Mouse (Mus musculus) CH12.LX (cell line): ENCODE results near the gene Nlrc5. TPM values are rescaled to one million over a fixed set of nuclear protein-coding genes. Genes with fewer than 3 reads are reported as not detected.

ENCODE experiments used
- DNase-seq: peaks from one replicate; pipeline ENCODE4 v3.0.0-alpha.2; 2013; ENCODE audit errors: extremely low read depth
- H3K27ac ChIP-seq: 2 replicates; pipeline ENCODE4 v1.5.1; 2012; ENCODE audit warnings: low read depth, mild to moderate bottlenecking, control low read depth, moderate library complexity; ENCODE audit not compliant: insufficient read depth
- H3K27me3 ChIP-seq: replicated peaks from 2 replicates; pipeline ENCODE3; 2012; ENCODE audit warnings: inconsistent platforms
- H3K36me3 ChIP-seq, 2 experiments: replicated peaks in 1 of 2; 2 replicates each; pipeline versions ENCODE3 to v1.6.1; 2012; ENCODE audit warnings: inconsistent platforms in 1 of 2, low read length in 1 of 2, mild to moderate bottlenecking in 1 of 2, mixed read lengths in 1 of 2, moderate library complexity in 1 of 2; ENCODE audit not compliant: control insufficient read depth in 1 of 2, insufficient read depth in 1 of 2
- H3K4me1 ChIP-seq, 2 experiments: 2 replicates each; pipeline ENCODE4 v1.6.1; 2012; ENCODE audit warnings: inconsistent platforms in 1 of 2, moderate library complexity in 1 of 2; ENCODE audit not compliant: insufficient read depth in 2 of 2, control insufficient read depth in 1 of 2
- H3K4me2 ChIP-seq: 2 replicates; pipeline ENCODE4 v1.6.1; 2012; ENCODE audit warnings: low read depth, mild to moderate bottlenecking, control low read depth; ENCODE audit not compliant: poor library complexity, insufficient read depth, severe bottlenecking
- H3K4me3 ChIP-seq, 3 experiments: fragments of 150-350 bp in 1 of 3; sonication (generic) in 1 of 3; replicated peaks in 1 of 3; 2 replicates each; pipeline versions ENCODE3 to v1.5.1; 2011 to 2012; ENCODE audit warnings: low read depth in 2 of 3, low read length in 2 of 3, mild to moderate bottlenecking in 2 of 3, moderate library complexity in 2 of 3, control low read depth in 1 of 3, improper control_type of control experiment in 1 of 3, inconsistent platforms in 1 of 3, mixed read lengths in 1 of 3; ENCODE audit not compliant: poor library complexity in 1 of 3
- H3K79me2 ChIP-seq: replicated peaks from 2 replicates; pipeline ENCODE4 v1.6.1; 2012; ENCODE audit warnings: mild to moderate bottlenecking, moderate library complexity; ENCODE audit not compliant: control insufficient read depth, poor library complexity, insufficient read depth, severe bottlenecking; ENCODE audit errors: extremely low read depth
- H3K9ac ChIP-seq: 2 replicates; pipeline ENCODE4 v1.6.1; 2012; ENCODE audit warnings: low read depth, mild to moderate bottlenecking, control low read depth, moderate library complexity; ENCODE audit not compliant: insufficient read depth
- H3K9me3 ChIP-seq: replicated peaks from 2 replicates; pipeline ENCODE3; 2012; ENCODE audit warnings: low read length, inconsistent platforms, mixed read lengths
- BHLHE40 ChIP-seq: IDR thresholded peaks from 2 replicates; pipeline ENCODE4 v1.6.1; 2011; ENCODE audit warnings: mild to moderate bottlenecking, low read depth, low read length, improper control_type of control experiment
- CHD1 ChIP-seq: IDR thresholded peaks from 2 replicates; pipeline ENCODE4 v1.6.1; 2012; ENCODE audit warnings: low read depth, low read length, improper control_type of control experiment, inconsistent platforms
- CHD2 ChIP-seq: IDR thresholded peaks from 2 replicates; pipeline ENCODE4 v1.6.1; 2011; ENCODE audit warnings: low read length, improper control_type of control experiment
- E2F4 ChIP-seq: IDR thresholded peaks from 2 replicates; pipeline ENCODE4 v1.6.1; 2011; ENCODE audit warnings: low read depth, low read length, improper control_type of control experiment; ENCODE audit not compliant: insufficient replicate concordance
- ETS1 ChIP-seq: conservative IDR thresholded peaks from 2 replicates; pipeline ENCODE4 v1.6.1; 2012; ENCODE audit warnings: low read depth, mild to moderate bottlenecking, inconsistent platforms, low read length, improper control_type of control experiment, moderate library complexity
- GABPA ChIP-seq: IDR thresholded peaks from 2 replicates; pipeline ENCODE4 v1.6.1; 2012; ENCODE audit warnings: low read depth, low read length, improper control_type of control experiment, inconsistent platforms; ENCODE audit not compliant: insufficient replicate concordance
- HCFC1 ChIP-seq: IDR thresholded peaks from 2 replicates; pipeline ENCODE4 v1.6.1; 2012; ENCODE audit warnings: low read depth, mild to moderate bottlenecking, inconsistent platforms, low read length, improper control_type of control experiment
- IRF4 ChIP-seq: IDR thresholded peaks from 2 replicates; pipeline ENCODE4 v1.6.1; 2014; ENCODE audit warnings: low read depth, mild to moderate bottlenecking, inconsistent platforms, low read length, improper control_type of control experiment
- JUND ChIP-seq: conservative IDR thresholded peaks from 2 replicates; pipeline ENCODE4 v1.6.1; 2011; ENCODE audit warnings: low read depth, low read length, improper control_type of control experiment
- KAT2A ChIP-seq: IDR thresholded peaks from 2 replicates; pipeline ENCODE4 v1.6.1; 2012; ENCODE audit warnings: low read length, improper control_type of control experiment, inconsistent platforms; ENCODE audit not compliant: insufficient replicate concordance
- MAX ChIP-seq: IDR thresholded peaks from 2 replicates; pipeline ENCODE4 v1.6.1; 2011; ENCODE audit warnings: low read length, improper control_type of control experiment
- MAZ ChIP-seq: IDR thresholded peaks from 2 replicates; pipeline ENCODE4 v1.6.1; 2012; ENCODE audit warnings: low read depth, mild to moderate bottlenecking, inconsistent platforms, low read length, improper control_type of control experiment, moderate library complexity
- MXI1 ChIP-seq: IDR thresholded peaks from 2 replicates; pipeline ENCODE4 v1.6.1; 2011; ENCODE audit warnings: mild to moderate bottlenecking, low read depth, low read length, improper control_type of control experiment
- MYC ChIP-seq: IDR thresholded peaks from 2 replicates; pipeline ENCODE4 v1.6.1; 2011; ENCODE audit warnings: low read depth, mild to moderate bottlenecking, improper control_type of control experiment, low read length
- NELFE ChIP-seq: IDR thresholded peaks from 2 replicates; pipeline ENCODE4 v1.6.1; 2011; ENCODE audit warnings: low read depth, low read length, improper control_type of control experiment
- NRF1 ChIP-seq: IDR thresholded peaks from 2 replicates; pipeline ENCODE4 v1.6.1; 2014; ENCODE audit warnings: low read depth, mild to moderate bottlenecking, inconsistent platforms, low read length, improper control_type of control experiment, moderate library complexity
- POLR2A ChIP-seq: IDR thresholded peaks from 2 replicates; pipeline ENCODE4 v1.6.1; 2011; ENCODE audit warnings: low read depth, mild to moderate bottlenecking, improper control_type of control experiment, low read length
- POLR2AphosphoS2 ChIP-seq: IDR thresholded peaks from 2 replicates; pipeline ENCODE4 v1.6.1; 2011; ENCODE audit warnings: low read depth, low read length, improper control_type of control experiment
- RCOR1 ChIP-seq: conservative IDR thresholded peaks from 2 replicates; pipeline ENCODE4 v1.6.1; 2012; ENCODE audit warnings: low read depth, mild to moderate bottlenecking, inconsistent platforms, low read length, improper control_type of control experiment
- SIN3A ChIP-seq: IDR thresholded peaks from 2 replicates; pipeline ENCODE4 v1.6.1; 2012; ENCODE audit warnings: low read length, improper control_type of control experiment, inconsistent platforms
- SMC3 ChIP-seq: IDR thresholded peaks from 2 replicates; pipeline ENCODE4 v1.6.1; 2011; ENCODE audit warnings: low read depth, low read length, improper control_type of control experiment
- TBP ChIP-seq: conservative IDR thresholded peaks from 2 replicates; pipeline ENCODE4 v1.6.1; 2011; ENCODE audit warnings: low read depth, low read length, improper control_type of control experiment
- TCF12 ChIP-seq: IDR thresholded peaks from 2 replicates; pipeline ENCODE4 v1.6.1; 2014; ENCODE audit warnings: low read depth, mild to moderate bottlenecking, inconsistent platforms, low read length, improper control_type of control experiment
- UBTF ChIP-seq: IDR thresholded peaks from 2 replicates; pipeline ENCODE4 v1.6.1; 2012; ENCODE audit warnings: low read depth, mild to moderate bottlenecking, inconsistent platforms, low read length, improper control_type of control experiment, moderate library complexity
- USF2 ChIP-seq: conservative IDR thresholded peaks from 2 replicates; pipeline ENCODE4 v1.6.1; 2011; ENCODE audit warnings: low read depth, low read length, improper control_type of control experiment
- ZC3H11A ChIP-seq: IDR thresholded peaks from 2 replicates; pipeline ENCODE4 v1.6.1; 2012; ENCODE audit warnings: low read depth, mild to moderate bottlenecking, inconsistent platforms, low read length, improper control_type of control experiment
- ZKSCAN1 ChIP-seq: IDR thresholded peaks from 2 replicates; pipeline ENCODE4 v1.6.1; 2012; ENCODE audit warnings: low read depth, inconsistent platforms, low read length, improper control_type of control experiment, borderline replicate concordance
- ZMIZ1 ChIP-seq: IDR thresholded peaks from 2 replicates; pipeline ENCODE4 v1.6.1; 2012; ENCODE audit warnings: low read depth, mild to moderate bottlenecking, inconsistent platforms, low read length, improper control_type of control experiment
- dilution Hi-C: fragments of 300-500 bp; cut with MboI; formaldehyde crosslinking; loops from 2 replicates; pipeline ENCODE4 v1.14.3; 2020; ENCODE audit warnings: low sequenced_read_pairs; ENCODE audit not compliant: extremely low pct_unique_long_range_greater_than_20kb, extremely low pct_ligation_motif_present
- in situ Hi-C: fragments of 300-500 bp; cut with MboI; formaldehyde crosslinking; loops from 3 replicates; pipeline ENCODE4 v1.14.3; 2019; ENCODE audit warnings: low sequenced_read_pairs, low pct_ligation_motif_present, low pct_unique_long_range_greater_than_20kb, mixed read lengths
- polyA plus RNA-seq: library from polyadenylated mRNA; unstranded; fragments of >175 nt; gene quantifications from 2 replicates; pipeline ENCODE4 v1.2.1, GENCODE M21; 2012; ENCODE audit warnings: low read depth; ENCODE audit not compliant: insufficient read length
- total RNA-seq, 2 experiments: library from RNA; depleted of rRNA; stranded (reverse); fragments of 300-350 nt in 1 of 2; fragments of >200 nt in 1 of 2; gene quantifications; 2 replicates each; pipeline ENCODE4 v1.2.3; 2012 to 2014

Nlrc5 gene
- total and polyA plus RNA-seq, 3 experiments, result 58.6 to 72.5 (median 60.2) TPM

- Histone ChIP-seq H3K27me3 (no peaks in the 10 kb centered on the region), H3K4me3 (peak overlapping the region; percentile 52 to 71 (median 54)), H3K4me1 (peaks cover 7 to 34% of the 10 kb centered on the region in 2 experiments), H3K9ac (peak overlapping the region; percentile 74), H3K9me3 (peaks cover 6% of the 10 kb centered on the region), H3K4me2 (peak overlapping the region; percentile 59), H3K27ac (peak overlapping the region; percentile 56), H3K79me2 (peaks cover 42% of the 10 kb centered on the region), H3K36me3 (peaks cover 14 to 24% of the 10 kb centered on the region in 2 experiments)
- 0 out of 2 replicates have a peak, but pooled peaks have one; percentile 28 for TF ChIP-seq CHD1
- TF ChIP-seq E2F4, result no peak
- in situ Hi-C loops (no loop called here), dilution Hi-C loops (no loop called here)
- DNase-seq, result no peak
Observed at GRCm38 (mm10) chr8:94385506-94386213, 48.5 kb upstream of the Nlrc5 start.

GRCm38 (mm10) chr8:94386214-94387026 lies 47.7 kb upstream of the Nlrc5 start, which contains the start of gene Herpud1:
Herpud1 (plus strand) TSS chr8:94386438.
- Histone ChIP-seq H3K27me3 (no peaks in the 10 kb centered on the region), H3K4me3 (peak within 1 kb of the TSS; percentile 71 to 97 (median 92)), H3K79me2 (peaks cover 47% of the 10 kb centered on the region), H3K27ac (peak within 1 kb of the TSS; percentile 87), H3K9me3 (peaks cover 6% of the 10 kb centered on the region), H3K9ac (peak within 1 kb of the TSS; percentile 95), H3K4me2 (peak within 1 kb of the TSS; percentile 59), H3K36me3 (peaks cover 22 to 32% of the 10 kb centered on the region in 2 experiments), H3K4me1 (peaks cover 9 to 41% of the 10 kb centered on the region in 2 experiments)
- DNase-seq, result peak; percentile 96
- dilution Hi-C loops (no loop called here), in situ Hi-C loops (no loop called here)
- TF ChIP-seq ETS1 (peak; percentile 52), ZMIZ1 (peak; percentile 100), CHD2 (peak; percentile 92), MAZ (peak; percentile 77), SIN3A (0 out of 2 replicates have a peak, but pooled peaks have one; percentile 76), TBP (peak; percentile 96), NRF1 (peak; percentile 57; the same call in 1 of the 2 replicates), SMC3 (0 out of 2 replicates have a peak, but pooled peaks have one; percentile 7), KAT2A (peak; percentile 70; the same call in 1 of the 2 replicates), CHD1 (0 out of 2 replicates have a peak, but pooled peaks have one; percentile 19), TCF12 (peak; percentile 88), RCOR1 (0 out of 2 replicates have a peak, but pooled peaks have one; percentile 46), ZKSCAN1 (no peak), USF2 (no peak; the same call in 1 of the 2 replicates), BHLHE40 (peak; percentile 72), JUND (no peak), HCFC1 (peak; percentile 68), MXI1 (peak; percentile 92), GABPA (no peak; the same call in 1 of the 2 replicates), NELFE (peak; percentile 99), ZC3H11A (no peak), POLR2A (peak; percentile 99), UBTF (peak; percentile 56; the same call in 1 of the 2 replicates), MYC (peak; percentile 87; the same call in 1 of the 2 replicates), MAX (peak; percentile 90), POLR2AphosphoS2 (peak; percentile 98), IRF4 (peak; percentile 59)
